Mouse (Mus musculus) urinary bladder, postnatal 10 days (tissue): ENCODE results near the gene Cdk17.

Experiments used
- DNase-seq: peaks from one replicate; pipeline ENCODE4 v3.0.0; 2022; ENCODE audit warnings: low spot score

The Cdk17 gene

DNA sequence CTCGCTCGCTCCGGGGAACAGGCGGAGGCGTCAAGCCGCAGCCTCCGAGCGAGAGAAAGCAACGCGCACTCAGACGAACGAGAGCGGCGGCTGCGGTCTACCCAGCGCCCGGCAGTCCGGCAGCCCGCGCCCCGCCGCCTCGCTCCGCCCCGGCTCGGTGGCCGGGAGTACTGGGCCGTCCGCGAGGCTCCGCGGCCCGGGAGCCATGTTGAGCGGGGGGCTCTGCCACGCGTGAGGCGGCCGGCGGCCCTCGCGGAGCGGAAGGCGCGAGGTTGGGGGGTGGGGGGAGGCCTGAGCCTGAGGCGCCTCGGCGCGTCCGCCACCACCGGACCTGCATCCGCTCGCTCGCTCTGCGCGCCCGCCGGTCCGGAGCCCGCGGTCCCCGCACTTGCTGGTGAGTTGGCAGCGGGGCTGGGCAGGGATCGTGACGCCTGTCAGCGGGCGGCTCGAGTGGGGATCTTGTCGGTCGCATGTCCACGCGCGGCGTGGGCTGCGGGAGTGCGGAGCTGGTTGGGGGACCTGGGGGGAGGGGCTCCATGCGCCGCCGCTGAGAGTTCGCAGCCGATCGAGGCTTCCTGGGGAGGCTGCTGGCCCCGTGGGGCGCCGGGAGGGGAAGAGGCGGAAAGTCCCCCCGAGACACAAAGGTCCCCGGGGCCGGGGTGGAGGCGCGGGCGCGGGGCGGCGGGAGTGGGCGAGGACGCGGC, at the start of gene Cdk17:
Gene Cdk17, plus strand, starts transcription at position 69 of the 704 bp plus-strand sequence.
- DNase-seq: peak; percentile 19

DNA sequence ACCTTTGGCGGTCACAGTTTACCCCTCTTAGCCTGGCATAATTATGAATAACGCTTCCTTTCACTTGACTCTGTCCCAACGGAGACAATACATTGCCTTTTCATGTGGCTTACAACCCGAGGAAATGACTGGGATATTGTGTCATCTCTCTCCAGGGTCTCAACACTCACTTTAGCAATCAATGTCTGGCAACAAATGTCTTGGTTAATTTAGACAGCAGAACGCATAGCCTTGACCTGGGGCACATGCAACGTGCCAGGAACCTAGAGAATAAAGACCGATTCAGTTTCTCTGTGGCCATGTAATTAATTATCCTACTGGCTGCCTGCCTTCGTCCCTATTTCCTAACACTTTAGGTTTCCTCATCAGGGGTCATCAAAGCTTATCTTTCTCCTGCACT, 49.3 kb upstream of the Cdk17 start:
- no peak for DNase-seq

DNA sequence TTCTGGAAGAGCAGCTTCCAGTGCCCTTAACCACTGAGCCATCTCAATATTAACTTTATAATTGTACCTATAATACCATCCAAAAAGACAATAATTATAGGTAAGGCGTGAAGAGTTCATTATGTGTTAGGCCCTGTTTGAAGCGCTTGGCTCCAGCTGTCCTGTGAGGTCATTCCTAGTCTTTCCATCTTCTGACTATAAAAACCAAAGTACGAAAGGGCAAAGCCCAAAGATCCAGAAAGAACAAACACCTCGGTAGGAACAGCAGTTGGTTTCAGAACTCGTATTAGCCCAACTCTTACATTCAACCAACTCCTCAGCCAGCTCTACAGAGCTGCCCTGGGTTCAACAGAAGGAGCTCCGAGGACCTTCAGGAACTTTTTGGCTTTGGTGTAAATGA, 48.7 kb upstream of the Cdk17 start:
- DNase-seq: no peak

DNA sequence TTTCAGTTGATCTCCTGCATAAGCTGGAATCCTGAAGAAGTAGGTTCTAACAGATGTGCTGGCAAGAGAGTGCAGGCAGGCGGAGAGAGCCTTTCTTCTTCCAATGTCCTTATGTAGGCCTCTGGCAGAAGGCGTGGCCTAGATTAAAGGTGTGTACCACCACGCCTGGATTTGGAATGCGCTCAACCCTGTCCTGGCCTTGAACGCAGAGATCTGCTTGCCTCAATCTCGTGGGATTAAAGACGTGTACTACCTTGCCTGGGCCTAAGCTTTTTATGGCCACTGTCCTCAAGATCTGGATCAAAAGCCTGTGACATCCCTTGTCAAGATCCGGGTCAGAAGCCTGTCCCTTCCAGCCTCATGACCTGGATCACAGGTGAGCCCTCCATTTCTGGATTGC, 46.7 kb upstream of the Cdk17 start:
- DNase-seq: no peak

DNA sequence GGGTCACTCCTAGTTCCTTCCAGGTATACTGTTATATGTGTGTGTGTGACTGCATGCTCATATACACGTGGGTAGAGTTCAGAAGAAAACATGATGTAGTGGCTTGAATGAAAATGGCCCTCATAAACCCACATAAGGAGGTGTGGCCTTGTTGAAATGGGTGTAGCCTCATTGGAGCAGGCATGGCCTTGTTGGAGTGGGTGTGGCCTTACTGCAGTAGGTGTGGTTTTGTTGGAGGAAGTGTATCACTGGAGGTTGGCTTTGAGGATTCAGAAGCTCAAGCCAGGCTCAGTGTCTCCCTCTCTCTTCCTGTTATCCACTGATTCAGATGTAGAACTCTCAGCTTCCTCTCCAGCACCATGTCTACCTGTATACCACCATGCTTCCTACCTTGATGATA, 45.9 kb upstream of the Cdk17 start:
- DNase-seq: no peak

DNA sequence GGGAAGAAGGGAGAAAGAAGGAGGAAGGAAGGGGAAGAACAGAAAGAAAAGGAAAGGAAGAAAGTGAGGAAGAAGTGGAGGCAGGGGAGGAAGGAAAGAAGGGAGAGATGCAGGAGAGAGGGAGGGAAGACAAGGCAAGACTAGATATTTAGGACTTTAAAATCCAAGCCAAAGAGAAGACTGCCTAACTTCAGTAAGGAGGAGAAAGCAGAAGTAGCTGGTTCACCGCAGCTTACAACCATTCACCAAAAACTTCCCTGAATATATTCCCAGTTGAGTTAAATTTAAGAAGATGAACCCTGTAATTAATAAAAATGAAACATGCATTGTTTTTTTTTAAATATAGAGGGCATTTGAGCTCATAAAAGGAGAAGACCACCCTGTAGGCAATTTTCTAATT, 44.9 kb upstream of the Cdk17 start:
- DNase-seq: no peak

DNA sequence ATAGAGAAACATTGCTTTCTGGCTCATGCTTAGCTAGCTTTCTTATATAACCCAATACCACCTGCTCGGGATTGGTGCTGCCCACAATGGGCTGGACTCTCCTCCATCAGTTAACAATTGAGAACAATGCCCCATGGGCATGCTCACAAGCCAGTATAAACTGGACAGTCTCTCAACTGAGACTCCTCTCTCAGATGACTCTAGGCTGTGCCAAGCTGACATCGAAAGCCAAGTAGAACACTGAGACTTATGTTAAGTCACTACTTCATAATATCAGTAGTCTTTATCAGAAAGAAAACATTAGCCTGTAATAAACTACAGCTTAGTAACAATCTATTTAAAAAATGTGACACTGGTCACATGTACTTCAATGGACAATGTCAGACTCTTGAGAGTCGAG, 44.0 kb upstream of the Cdk17 start:
- DNase-seq: no peak

DNA sequence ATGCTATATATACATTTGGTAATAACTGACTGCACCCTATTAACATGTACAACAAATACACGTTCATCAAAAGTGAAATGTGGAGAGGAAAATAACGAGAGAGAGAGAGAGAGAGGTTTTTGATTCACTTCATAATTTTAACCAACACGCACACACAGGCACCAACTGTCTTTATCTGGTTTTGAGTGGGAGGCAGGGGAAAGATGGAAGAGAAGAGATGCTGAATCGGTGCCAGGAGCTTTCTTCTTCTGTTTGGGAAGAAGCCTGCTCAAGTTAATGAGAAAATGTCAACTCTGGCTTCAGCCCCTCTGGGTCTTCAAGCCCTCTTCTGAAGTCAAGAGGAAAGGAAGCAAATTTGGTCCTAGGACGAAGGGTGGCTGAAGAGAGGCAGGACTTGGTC, 40.9 kb upstream of the Cdk17 start:
- DNase-seq: no peak

DNA sequence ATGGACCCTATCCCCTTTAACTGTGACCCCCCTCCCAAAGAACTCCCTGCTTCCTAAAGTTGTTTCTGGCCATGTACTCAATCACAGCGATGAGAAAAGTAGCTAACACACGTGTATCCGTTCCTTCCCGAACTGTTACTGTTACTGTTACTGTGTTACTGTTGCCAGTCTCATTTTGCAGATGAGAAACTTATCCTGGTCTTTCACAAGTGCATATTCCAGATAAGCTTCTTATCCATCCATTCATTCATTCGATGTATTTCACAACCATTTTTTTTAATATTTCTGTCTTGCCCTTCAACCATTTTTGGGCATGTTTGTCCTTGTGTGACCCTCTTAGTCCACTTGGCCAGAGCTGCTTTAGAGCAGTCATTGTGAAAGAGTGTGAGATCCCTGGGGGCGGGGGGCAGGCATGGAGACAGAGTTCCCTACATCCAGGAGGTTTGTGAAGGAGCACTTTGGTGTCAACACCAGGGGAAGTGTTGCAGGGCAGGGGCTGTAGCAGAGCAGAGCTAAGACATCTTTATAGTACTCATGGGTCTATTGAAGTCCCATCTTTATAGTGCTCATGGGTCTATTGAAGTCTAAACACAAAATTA, 39.3 kb upstream of the Cdk17 start:
- no peak for DNase-seq

DNA sequence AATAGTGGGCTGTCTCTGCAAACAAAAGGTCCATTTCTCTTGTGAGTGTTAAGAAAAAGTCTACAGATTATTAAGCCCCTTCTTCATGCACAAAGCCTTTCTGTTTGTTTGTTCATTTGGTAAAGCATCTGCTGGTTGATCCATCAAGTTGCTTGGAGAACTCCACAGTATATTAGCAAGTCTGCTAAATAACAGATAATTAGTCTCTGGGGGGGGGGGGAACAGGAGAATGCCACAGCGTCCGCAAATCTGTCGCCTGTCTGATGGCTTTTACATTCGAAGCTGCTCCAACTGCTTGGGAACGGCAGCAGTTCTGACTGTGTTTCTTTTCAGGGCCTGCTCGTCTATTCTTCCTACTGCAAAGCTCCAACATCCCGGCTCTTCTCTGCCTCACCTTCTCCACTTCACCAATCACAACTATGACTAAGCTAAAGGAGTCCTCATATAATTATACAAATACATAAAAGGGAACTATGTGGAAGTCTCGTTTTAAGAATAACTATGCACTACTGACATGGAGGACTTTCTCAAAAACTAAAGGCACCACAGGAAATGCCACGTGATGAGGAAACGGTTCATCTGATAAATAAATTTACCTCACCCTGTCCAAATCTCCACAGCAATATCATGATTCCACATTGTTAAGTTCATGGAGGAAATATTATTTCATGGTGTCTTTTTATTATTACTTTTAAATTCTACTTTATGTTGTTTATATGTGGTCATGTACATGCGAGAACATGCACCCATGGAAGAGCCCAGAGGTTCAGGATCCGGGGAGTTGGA, 38.1 kb upstream of the Cdk17 start:
- DNase-seq: no peak

DNA sequence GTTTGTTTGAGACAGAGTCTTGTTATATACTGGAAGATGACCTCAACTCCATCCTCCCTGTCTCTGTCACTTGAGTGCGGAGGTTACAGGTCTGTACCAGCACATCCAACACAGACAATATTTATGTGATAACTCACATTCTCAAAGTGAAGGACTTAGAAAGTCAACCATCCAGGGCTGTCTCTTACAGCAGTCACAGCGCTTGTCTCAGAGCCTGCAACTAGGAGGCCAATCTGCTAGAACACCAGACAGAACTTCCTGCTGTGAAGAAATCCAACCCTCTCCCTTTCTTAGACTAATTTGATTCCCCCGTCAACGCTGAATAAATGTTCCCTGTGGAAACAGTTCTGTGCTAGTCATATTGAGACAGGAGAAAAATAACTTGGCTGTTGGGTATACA, 37.4 kb upstream of the Cdk17 start:
- no peak for DNase-seq

DNA sequence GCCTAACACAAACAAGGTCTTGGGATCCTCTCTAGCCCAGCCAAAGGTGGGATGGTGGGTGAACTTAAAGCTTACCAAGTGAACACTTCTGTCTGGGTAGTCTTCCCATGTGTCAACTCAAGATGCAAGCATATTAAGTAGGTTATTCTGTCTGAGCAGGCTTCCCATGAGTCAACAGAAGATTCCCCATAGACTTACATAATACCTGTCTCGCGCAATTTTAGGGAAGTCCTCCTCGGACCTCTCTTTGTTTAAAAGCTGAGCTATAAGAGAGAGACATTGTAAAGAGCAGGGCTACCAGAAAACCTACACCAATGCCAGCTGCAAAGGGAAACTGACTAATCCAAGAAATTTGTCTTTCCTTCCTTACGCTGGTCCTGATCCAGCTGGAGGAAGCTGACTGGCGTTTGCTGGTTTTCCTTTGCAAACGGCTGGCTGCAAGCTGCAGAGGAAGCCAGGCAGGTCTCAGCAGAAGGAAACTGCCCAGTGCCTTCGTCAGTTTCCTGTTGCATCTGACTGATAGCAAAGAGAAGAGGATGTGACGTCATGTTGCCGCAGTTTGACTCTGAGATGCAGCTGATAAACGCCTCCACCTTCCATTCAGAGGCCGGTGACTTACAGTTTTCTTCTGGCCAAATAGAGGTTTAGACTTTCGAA, 36.6 kb upstream of the Cdk17 start:
- DNase-seq: no peak

DNA sequence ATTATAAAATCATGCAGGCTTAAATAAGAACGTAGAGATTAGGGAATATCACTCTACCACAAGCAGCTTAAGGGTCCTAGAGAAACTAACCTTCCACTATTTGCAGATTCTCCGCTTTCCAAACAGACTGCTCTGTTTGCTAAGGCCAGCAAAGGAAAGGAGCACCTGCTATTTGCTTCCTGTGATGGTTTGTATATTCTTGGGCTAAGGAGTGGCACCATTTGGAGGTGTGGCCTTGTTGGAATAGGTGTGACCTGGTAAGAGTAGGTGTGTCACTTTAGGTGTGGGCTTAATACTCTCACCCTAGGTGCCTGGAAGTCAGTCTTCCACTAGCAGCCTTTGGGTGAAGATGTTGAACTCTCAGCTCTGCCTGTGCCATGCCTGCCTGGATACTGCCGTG, 34.6 kb upstream of the Cdk17 start:
- no peak for DNase-seq

DNA sequence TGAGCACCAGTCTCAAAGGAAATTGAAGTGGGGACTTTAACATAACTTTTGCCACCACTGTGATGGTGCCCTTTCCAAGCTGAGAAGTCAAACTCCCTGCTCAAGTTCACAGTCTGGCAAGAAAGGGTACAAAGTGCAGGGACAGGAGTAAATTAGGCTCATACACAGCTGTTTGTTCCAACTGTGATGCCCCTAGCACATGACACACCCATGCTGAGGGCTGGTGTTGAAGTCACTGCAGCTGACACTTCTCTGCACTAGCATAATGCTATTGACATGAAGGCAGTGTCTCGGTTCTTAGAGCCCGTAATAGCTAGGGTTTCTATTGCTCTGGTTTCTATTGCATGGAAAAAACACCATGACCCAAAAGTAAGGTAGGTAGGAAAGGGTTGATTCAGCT, 32.1 kb upstream of the Cdk17 start:
- no peak for DNase-seq

DNA sequence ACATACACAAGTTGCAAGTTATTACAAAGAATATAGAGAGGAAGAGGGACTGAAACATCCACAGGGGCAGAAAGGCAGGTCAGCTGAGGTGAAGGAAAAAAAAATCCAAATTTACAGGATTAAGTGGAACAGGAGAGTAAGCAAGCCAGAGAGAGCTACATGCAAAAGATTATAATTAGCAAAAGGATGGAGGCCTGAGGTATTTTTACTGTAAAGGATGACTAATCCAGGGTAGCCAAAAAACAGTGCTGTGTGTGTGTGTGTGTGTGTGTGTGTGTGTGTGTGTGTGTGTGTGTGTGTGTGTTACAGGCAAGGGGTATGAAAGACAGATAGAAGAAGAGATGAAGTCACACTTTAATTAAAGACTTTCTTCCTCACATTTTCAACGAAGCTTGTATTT, 31.3 kb upstream of the Cdk17 start:
- DNase-seq: no peak

DNA sequence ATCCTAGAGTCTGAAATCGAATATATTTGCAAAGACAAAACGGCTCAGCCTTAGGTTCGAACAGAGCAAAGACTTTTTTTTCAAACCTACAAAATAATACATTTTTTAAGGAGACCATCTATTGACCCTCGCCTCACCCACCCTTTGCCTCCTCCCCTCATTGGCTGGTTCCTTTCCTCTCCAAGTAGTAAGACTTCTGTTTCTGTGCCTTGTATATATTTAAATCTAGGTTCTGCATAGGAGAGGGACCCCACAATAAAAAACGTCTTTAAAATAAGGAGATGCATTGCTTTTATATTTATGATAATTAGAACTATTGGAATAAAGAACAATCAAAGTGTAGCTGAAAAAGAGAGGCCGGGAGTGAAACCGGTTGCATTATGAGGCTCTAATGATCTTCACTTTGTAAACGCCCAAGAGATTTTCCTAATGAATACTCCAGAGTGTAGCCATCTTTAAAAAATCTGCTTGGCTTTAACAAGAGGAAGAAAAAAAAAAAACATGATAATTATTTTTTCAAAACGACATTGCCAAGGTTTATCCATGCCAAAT, 30.7 kb upstream of the Cdk17 start:
- no peak for DNase-seq

DNA sequence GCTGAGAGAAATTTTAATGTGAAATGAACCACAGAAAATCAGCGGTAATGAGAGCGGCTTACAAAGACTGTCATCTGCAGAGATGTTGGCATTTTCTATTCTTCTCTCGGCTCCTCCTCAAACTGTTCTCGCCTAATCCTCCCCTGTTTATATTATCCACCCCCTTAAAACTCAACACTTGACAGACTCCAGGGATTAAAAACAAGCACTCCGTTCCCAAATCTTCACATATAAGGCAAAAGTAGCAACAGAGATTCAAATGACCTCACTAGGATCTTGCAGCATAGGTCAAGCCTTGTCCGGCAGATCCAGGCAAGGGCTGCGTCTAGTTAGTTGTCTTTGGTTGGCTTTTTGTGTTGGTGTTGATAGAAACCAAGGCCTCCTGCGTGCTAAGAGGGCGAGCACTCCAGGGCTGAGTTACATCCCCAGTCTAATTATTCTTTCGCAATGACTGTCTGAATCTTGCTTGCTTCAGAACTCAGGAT, 30.2 kb upstream of the Cdk17 start:
- DNase-seq: no peak

DNA sequence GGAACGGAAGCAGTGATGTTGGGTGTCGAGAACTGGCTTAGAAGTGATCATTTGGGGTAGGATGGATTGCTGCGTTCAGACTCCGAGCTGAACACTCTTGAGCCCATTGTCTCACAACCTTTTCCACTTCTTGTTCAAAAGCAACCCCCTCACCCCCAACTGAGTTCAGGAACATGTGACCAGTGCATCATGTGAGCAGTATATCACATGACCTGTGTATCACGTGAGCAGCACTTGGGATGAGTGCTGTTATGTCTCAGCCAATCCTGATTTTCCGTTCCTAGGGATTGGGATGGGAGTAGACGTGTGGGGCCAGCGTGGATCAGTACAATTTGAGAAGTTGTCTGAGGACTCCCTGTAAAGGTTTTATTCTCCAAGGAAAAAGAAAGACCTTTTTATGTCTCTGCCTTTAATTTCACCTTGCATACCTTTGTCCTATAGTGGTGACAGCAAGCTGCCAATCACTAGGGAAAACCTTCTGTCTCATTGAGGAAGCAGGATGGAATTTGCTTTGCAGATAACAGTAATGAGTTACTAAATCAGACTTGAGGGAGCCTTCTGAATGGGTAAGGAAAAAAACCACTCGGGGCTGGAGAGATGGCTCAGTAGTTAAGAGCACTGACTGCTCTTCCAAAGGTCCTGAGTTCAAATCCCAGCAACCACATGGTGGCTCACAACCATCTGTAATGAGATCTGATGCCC, 28.7 kb upstream of the Cdk17 start:
- DNase-seq: no peak

DNA sequence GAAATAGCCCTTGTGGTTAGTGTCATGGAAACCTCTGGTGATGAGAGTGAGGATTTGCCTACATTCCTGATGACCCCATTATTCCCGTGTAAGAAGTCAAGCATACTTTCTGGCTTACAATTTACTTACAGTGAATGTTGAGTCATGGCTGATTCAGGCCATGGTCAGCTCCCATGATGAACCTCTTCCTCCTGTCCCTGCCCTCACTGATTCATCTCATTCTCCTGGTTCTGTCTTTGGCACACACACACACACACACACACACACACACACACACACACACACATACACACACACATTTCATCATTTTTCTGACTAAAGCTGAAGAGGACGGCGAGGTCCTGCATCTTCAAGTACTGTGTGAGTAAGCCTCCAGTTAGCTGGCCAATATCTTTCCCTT, 21.9 kb upstream of the Cdk17 start:
- DNase-seq: no peak

DNA sequence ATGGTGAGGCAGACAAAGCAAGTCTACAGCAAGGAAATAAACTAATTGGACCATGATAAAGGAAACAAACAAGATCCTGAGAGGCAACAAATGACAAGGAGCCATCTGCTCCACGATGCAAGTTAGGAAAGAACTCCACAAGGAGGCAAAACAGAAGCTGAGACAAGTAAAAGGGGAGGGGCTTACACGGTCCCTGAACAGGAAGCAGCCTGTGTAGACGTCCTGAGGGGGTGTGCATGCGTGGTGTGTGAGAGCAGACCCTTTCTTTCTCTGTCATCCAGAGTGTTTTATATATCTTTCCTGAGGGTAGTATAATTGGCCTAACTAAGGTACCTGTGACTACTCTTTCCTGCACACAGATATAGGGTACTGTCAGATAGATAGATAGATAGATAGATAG, 19.9 kb upstream of the Cdk17 start:
- no peak for DNase-seq

DNA sequence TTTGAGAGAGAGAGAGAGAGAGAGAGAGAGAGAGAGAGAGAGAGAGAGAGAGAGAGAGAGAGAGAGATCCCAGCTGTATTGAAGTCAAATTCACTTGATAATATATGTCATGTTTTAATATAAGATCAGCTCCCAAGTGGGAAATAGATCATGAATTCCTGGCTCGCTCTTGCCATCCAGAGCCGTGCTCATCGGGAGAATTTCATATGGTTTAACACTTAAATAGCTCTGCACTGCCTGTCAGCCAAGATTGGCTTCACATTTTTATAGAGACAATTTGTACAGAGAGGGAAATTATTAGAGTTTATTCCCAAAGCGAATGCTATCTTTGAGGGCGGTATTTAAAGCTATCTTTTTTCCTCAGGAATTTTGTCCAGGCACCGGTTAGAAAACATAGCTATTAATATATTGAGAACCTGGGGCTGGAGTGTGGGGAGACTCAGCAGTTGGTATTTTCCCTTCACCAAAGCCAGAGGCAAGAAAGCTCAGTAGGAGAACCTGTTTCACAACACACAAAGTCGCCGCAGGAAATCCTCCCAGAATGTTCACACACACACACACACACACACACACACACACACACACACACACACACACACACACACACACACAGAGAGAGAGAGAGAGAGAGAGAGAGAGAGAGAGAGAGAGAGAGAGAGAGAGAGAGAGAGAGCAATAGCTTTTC, 17.9 kb upstream of the Cdk17 start:
- no peak for DNase-seq
